Comparison of ENCODE assay signal across 9 mouse cellular contexts in the genomic region with DNA sequence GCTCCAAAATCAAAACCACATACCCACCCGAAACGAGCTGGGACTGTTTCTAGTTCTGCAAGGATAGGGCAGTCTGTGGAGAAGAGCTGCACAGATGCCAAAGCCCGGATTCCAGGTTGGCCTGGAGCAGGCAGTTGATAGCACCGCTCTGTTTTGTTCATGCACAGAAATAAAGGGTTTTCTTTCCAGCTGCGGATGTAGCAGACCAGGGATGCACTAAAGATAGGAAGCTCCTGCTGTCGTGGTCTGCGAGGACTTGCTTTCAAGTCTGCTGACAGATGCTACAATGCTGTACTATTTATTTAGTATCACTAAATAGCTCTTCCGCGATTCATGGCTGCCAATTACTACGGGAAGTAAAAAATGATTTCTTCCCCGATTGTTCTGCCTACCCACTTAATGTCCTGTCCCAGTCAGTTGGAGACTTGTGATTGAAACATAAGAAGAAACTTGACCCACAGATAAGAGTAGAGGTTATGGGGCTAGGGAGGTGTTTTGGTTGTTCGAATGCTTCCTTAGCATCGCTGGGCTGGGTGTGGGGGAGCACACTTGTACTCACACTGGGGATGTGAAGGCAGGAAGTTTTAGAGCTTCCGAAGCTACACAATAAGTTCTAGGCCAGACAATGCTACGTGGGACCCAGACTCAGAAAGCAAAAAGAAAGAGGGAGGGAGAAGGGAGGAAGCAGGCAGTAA. TPM values are rescaled to one million over a fixed set of nuclear protein-coding genes. Genes with fewer than 3 reads are reported as not detected.
A peak's percentile ranks its signal among the peaks of the same experiment; 100 is the strongest.
DNase-seq lines count a peak whose midpoint lies in the region; ATAC-seq and TF ChIP-seq lines count a peak whose summit lies in the region.
"Had no signal": no experiment of that assay in that cellular context is flagged by ENCODE, and none has a peak within 500 bp of the region (broad histone marks: within the 10 kb centered on the region; RNA-seq: fewer than 3 reads in every experiment).

No protein-coding gene starts in this region.

- 31% methylated on average over 15 of the region's 15 CpGs for WGBS in heart, adult 2 months
- WGBS in heart, embryonic 11.5 days (ENCODE audit: insufficient replicate concordance): 45% methylated on average over 15 of the region's 15 CpGs
- WGBS in forebrain, embryonic 16.5 days: 20% methylated on average over 15 of the region's 15 CpGs
- 53% methylated on average over 15 of the region's 15 CpGs for WGBS in liver, embryonic 16.5 days (ENCODE audit: insufficient replicate concordance)

- H3K79me2 ChIP-seq in heart, adult 2 months (replicated peaks; ENCODE audit: control insufficient read depth, insufficient read depth, low read length): no peaks in the 10 kb centered on the region

- intact Hi-C loops in heart, adult 2 months (cut with DNase I): loop anchor here (1.0 to 5.0 kb wide), 2 partner anchors 34 to 112 kb away; partner anchors contain the start of gene Nepn

- peak overlapping the region; percentile 57 for H3K27ac ChIP-seq in heart, adult 2 months
- no peak overlapping the region for H3K27ac ChIP-seq in heart, embryonic 11.5 days (ENCODE audit: low read depth, low read length)
- H3K27ac ChIP-seq in ES-E14 (ENCODE audit: insufficient read depth, low read depth, low read length, poor library complexity, severe bottlenecking): peak overlapping the region; percentile 99
- peak overlapping the region; percentile 63 for H3K27ac ChIP-seq in forebrain, embryonic 16.5 days (ENCODE audit: low read length)
- no peak overlapping the region for H3K27ac ChIP-seq in liver, embryonic 16.5 days (ENCODE audit: low read length)
- H3K27ac ChIP-seq: macrophage had no signal

- no peak for TF ChIP-seq CTCF in heart, adult 2 months (IDR thresholded peaks at IDR 0.05)

- H3K9me3 ChIP-seq in heart, embryonic 11.5 days (replicated peaks; ENCODE audit: control insufficient read depth, low read length): no peaks in the 10 kb centered on the region
- no peaks in the 10 kb centered on the region for H3K9me3 ChIP-seq in ES-E14 (ENCODE audit: control insufficient read depth, insufficient read depth, low read depth, low read length)
- no peaks in the 10 kb centered on the region for H3K9me3 ChIP-seq in forebrain, embryonic 16.5 days (ENCODE audit: control insufficient read depth, low read length)
- no peaks in the 10 kb centered on the region for H3K9me3 ChIP-seq in liver, embryonic 16.5 days (replicated peaks; ENCODE audit: control insufficient read depth, low read length)

- H3K4me1 ChIP-seq in heart, adult 2 months (ENCODE audit: control insufficient read depth, insufficient read depth, low read length): peaks cover 16% of the 10 kb centered on the region
- H3K4me1 ChIP-seq in heart, embryonic 11.5 days (ENCODE audit: control insufficient read depth, insufficient read depth, low read length): peaks cover 4% of the 10 kb centered on the region; the same call in 1 of the 2 replicates
- H3K4me1 ChIP-seq in ES-E14 (ENCODE audit: control insufficient read depth in 2 of 2, insufficient read depth in 2 of 2, low read length in 2 of 2, poor library complexity in 1 of 2): peaks cover 30 to 38% of the 10 kb centered on the region in 2 experiments
- H3K4me1 ChIP-seq in forebrain, embryonic 16.5 days (replicated peaks; ENCODE audit: control insufficient read depth, insufficient read depth, low read length): peaks cover 13% of the 10 kb centered on the region
- no peaks in the 10 kb centered on the region for H3K4me1 ChIP-seq in liver, embryonic 16.5 days (ENCODE audit: control insufficient read depth, low read depth, low read length)

- H3K27me3 ChIP-seq in heart, adult 2 months (ENCODE audit: control insufficient read depth, insufficient read depth, low read length): no peaks in the 10 kb centered on the region
- H3K27me3 ChIP-seq in heart, embryonic 11.5 days (ENCODE audit: control insufficient read depth, insufficient read depth, low read length): no peaks in the 10 kb centered on the region
- H3K27me3 ChIP-seq in forebrain, embryonic 16.5 days (replicated peaks; ENCODE audit: control insufficient read depth, insufficient read depth, low read length): no peaks in the 10 kb centered on the region
- no peaks in the 10 kb centered on the region for H3K27me3 ChIP-seq in liver, embryonic 16.5 days (ENCODE audit: control insufficient read depth, insufficient read depth, low read depth, low read length)

- in situ Hi-C loops in ES-E14 (cut with MboI; ENCODE audit: low sequenced_read_pairs in 2 of 2, unreplicated experiment in 2 of 2): no loop called here

- no peak overlapping the region for H3K4me2 ChIP-seq in heart, embryonic 11.5 days
- peak overlapping the region; percentile 28 for H3K4me2 ChIP-seq in forebrain, embryonic 16.5 days (ENCODE audit: low read length)
- H3K4me2 ChIP-seq in liver, embryonic 16.5 days (ENCODE audit: low read depth, low read length): no peak overlapping the region

- no peak for TF ChIP-seq POLR2A in heart, adult 2 months (IDR thresholded peaks at IDR 0.05; ENCODE audit: insufficient read depth, low read depth, low read length)

- H3K4me3 ChIP-seq in heart, adult 2 months: no peak overlapping the region
- no peak overlapping the region for H3K4me3 ChIP-seq in heart, embryonic 11.5 days (ENCODE audit: low read depth, low read length)
- 0 out of 4 replicates have a peak overlapping the region, but pooled peaks of 1 of the 2 experiments have one; percentile 3 for H3K4me3 ChIP-seq in ES-E14 (ENCODE audit: insufficient read depth in 1 of 2, low read depth in 1 of 2, low read length in 2 of 2, poor library complexity in 1 of 2, severe bottlenecking in 1 of 2)
- no peak overlapping the region for H3K4me3 ChIP-seq in forebrain, embryonic 16.5 days (replicated peaks; ENCODE audit: low read length)
- H3K4me3 ChIP-seq in liver, embryonic 16.5 days (ENCODE audit: low read depth, low read length): no peak overlapping the region

- H3K36me3 ChIP-seq in heart, adult 2 months (ENCODE audit: control insufficient read depth, insufficient read depth, low read length): peaks cover 12% of the 10 kb centered on the region; the same call in 1 of the 2 replicates
- no peaks in the 10 kb centered on the region for H3K36me3 ChIP-seq in heart, embryonic 11.5 days (ENCODE audit: control insufficient read depth, insufficient read depth, low read length)
- H3K36me3 ChIP-seq in ES-E14 (ENCODE audit: control insufficient read depth, insufficient read depth, low read length, poor library complexity, severe bottlenecking): no peaks in the 10 kb centered on the region
- no peaks in the 10 kb centered on the region for H3K36me3 ChIP-seq in forebrain, embryonic 16.5 days (ENCODE audit: control insufficient read depth, insufficient read depth)
- H3K36me3 ChIP-seq in liver, embryonic 16.5 days (ENCODE audit: control insufficient read depth, insufficient read depth): no peaks in the 10 kb centered on the region

- TF ChIP-seq EP300 in heart, adult 2 months (IDR thresholded peaks at IDR 0.05; ENCODE audit: insufficient read depth, low read depth, low read length): no peak

- no peak for ATAC-seq in heart, embryonic 11.5 days (replicated peaks; ENCODE audit: insufficient number of reproducible peaks, low FRiP score, low TSS enrichment)
- ATAC-seq in forebrain, embryonic 16.5 days: peak; percentile 13
- ATAC-seq in liver, embryonic 16.5 days (ENCODE audit: low read depth): peak; percentile 59

- no peak overlapping the region; the same call in 1 of the 2 replicates for H3K9ac ChIP-seq in heart, adult 2 months (ENCODE audit: low read depth, low read length)
- no peak overlapping the region for H3K9ac ChIP-seq in heart, embryonic 11.5 days (ENCODE audit: low read depth, low read length)
- peak overlapping the region; percentile 45; the same call in 1 of the 2 replicates for H3K9ac ChIP-seq in ES-E14 (ENCODE audit: insufficient read depth, low read depth, low read length, poor library complexity, severe bottlenecking)
- H3K9ac ChIP-seq in forebrain, embryonic 16.5 days (replicated peaks; ENCODE audit: low read depth, low read length): peak overlapping the region; percentile 13; the same call in 1 of the 2 replicates
- H3K9ac ChIP-seq in liver, embryonic 16.5 days (ENCODE audit: low read depth, low read length): no peak overlapping the region

- peak in 1 of 2 experiments; percentile 28 for DNase-seq in heart, adult 2 months
- no peak for DNase-seq in ES-E14 (ENCODE audit: low read depth, low spot score)
- DNase-seq in urinary bladder, adult 18-20 months (ENCODE audit: low spot score in 2 of 2): no peak
- no peak for DNase-seq in spleen, postnatal 14 days (ENCODE audit: low spot score in 2 of 2)
- DNase-seq in frontal cortex, postnatal 25 days (ENCODE audit: low spot score in 2 of 2): no peak

TF ChIP-seq in ES-E14, 5 proteins besides CTCF, POLR2A, EP300 and RAD21:
- TF ChIP-seq MAFK (IDR thresholded peaks at IDR 0.05; ENCODE audit: insufficient read depth, low read depth, low read length) (no peak), ZC3H11A (IDR thresholded peaks at IDR 0.05; ENCODE audit: borderline replicate concordance, low read depth, low read length) (no peak), CHD2 (IDR thresholded peaks at IDR 0.05; ENCODE audit: low read depth, low read length) (no peak), HCFC1 (IDR thresholded peaks at IDR 0.05; ENCODE audit: borderline replicate concordance, insufficient read depth, low read length) (no peak), ZNF384 (IDR thresholded peaks at IDR 0.05; ENCODE audit: low read depth, low read length) (no peak)

RNA-seq across cellular contexts. Expression of gene Dcbld1, which starts 41.6 kb away (rescaled TPM):
- total RNA-seq in heart, adult 2 months (2021): 1 to 10 TPM; 4.2 to 4.9 TPM
- polyA plus RNA-seq in heart, adult 2 months (2012; rRNA removed): 2.7 and 3.3 TPM in 2 replicates
- polyA plus RNA-seq in heart, embryonic 11.5 days (2014; fragmentation: Nextera tagmentation; extraction: Ambion mirVana): 6.8 and 9.5 TPM in 2 replicates
- total RNA-seq in ES-E14 (2012; rRNA removed): 32.5 and 33.2 TPM in 2 replicates
- 20.1 and 22.0 TPM in 2 replicates for polyA plus RNA-seq in forebrain, embryonic 16.5 days (2015; fragmentation: Nextera tagmentation; extraction: Ambion mirVana)
- polyA plus RNA-seq in liver, embryonic 16.5 days (2015; fragmentation: Nextera tagmentation; extraction: Ambion mirVana): 4.2 and 4.4 TPM in 2 replicates

Comparison
In these comparisons a context has a peak if more than half of its experiments do, and no peak if none do; other contexts are left out.
1. H3K27ac ChIP-seq: peak in heart, adult 2 months (single experiment), ES-E14 (single experiment) and forebrain, embryonic 16.5 days (single experiment); none in heart, embryonic 11.5 days (single experiment) and liver, embryonic 16.5 days (single experiment).
2. H3K9ac ChIP-seq: peak in ES-E14 (single experiment) and forebrain, embryonic 16.5 days (single experiment); none in heart, adult 2 months (single experiment), heart, embryonic 11.5 days (single experiment) and liver, embryonic 16.5 days (single experiment).